Mouse (Mus musculus) gastrocnemius, adult 2 months (tissue): ENCODE data around the gene 9130008F23Rik. TPM values are rescaled to one million over a fixed set of nuclear protein-coding genes. Genes with fewer than 3 reads are reported as not detected.

ENCODE experiments used
- DNase-seq: peaks from one replicate; pipeline ENCODE4 v3.0.0; 2022
- H3K27ac ChIP-seq: fragments of 200-600 bp; 2 replicates; pipeline ENCODE4 v1.8.1; 2022; ENCODE audit warnings: mild to moderate bottlenecking
- H3K4me3 ChIP-seq: fragments of 200-600 bp; 2 replicates; pipeline ENCODE4 v1.8.1; 2022; ENCODE audit warnings: mild to moderate bottlenecking, moderate library complexity
- CTCF ChIP-seq: fragments of 200-600 bp; IDR thresholded peaks from 2 replicates; pipeline ENCODE4 v1.8.1; 2022; ENCODE audit warnings: antibody characterized with exemption, mild to moderate bottlenecking, moderate library complexity
- intact Hi-C: fragments of 180-260 bp; cut with DNase I; formaldehyde crosslinking; loops from one replicate; pipeline ENCODE4 v1.15.1; 2025
- total RNA-seq, 2 experiments: library from RNA; stranded (reverse); gene quantifications; 2 replicates each; pipeline ENCODE4 v1.2.3; 2021

The 9130008F23Rik gene
- total RNA-seq, 2 experiments from 2014 or later = 0.17 to 0.20 TPM

- H3K4me3 ChIP-seq = peak overlapping the region; percentile 73
- TF ChIP-seq CTCF = no peak
- no peak for DNase-seq
- intact Hi-C loops = no loop called here
- H3K27ac ChIP-seq = 0 out of 2 replicates have a peak overlapping the region, but pooled peaks have one; percentile 12
Measured at GRCm38 (mm10) chr17:40877741-40878140, 2.6 kb downstream of the 9130008F23Rik start.

- Histone ChIP-seq H3K27ac (no peak overlapping the region), H3K4me3 (no peak overlapping the region)
- intact Hi-C loops = no loop called here
- no peak for TF ChIP-seq CTCF
- DNase-seq = no peak
Measured at GRCm38 (mm10) chr17:40875568-40875967, 4.8 kb downstream of the 9130008F23Rik start.

- DNase-seq = no peak
- no peak overlapping the region for H3K4me3 ChIP-seq
- no peak overlapping the region for H3K27ac ChIP-seq
- TF ChIP-seq CTCF = no peak
- intact Hi-C loops = no loop called here
Measured at GRCm38 (mm10) chr17:40874701-40875100, 5.7 kb downstream of the 9130008F23Rik start.

GRCm38 (mm10) chr17:40873582-40874011, 6.8 kb downstream of the 9130008F23Rik start:
- no peak for DNase-seq
- no peak for TF ChIP-seq CTCF
- Histone ChIP-seq H3K4me3 (no peak overlapping the region), H3K27ac (no peak overlapping the region)
- intact Hi-C loops = no loop called here

GRCm38 (mm10) chr17:40872626-40873025, 7.7 kb downstream of the 9130008F23Rik start:
- no peak for TF ChIP-seq CTCF
- no peak overlapping the region for H3K4me3 ChIP-seq
- DNase-seq = no peak
- intact Hi-C loops = no loop called here
- H3K27ac ChIP-seq = no peak overlapping the region

- intact Hi-C loops = no loop called here
- no peak for DNase-seq
- TF ChIP-seq CTCF = no peak
- H3K27ac ChIP-seq = no peak overlapping the region
- no peak overlapping the region for H3K4me3 ChIP-seq
Measured at GRCm38 (mm10) chr17:40868952-40869747, 11.2 kb downstream of the 9130008F23Rik start.

GRCm38 (mm10) chr17:40855065-40855464, 25.3 kb downstream of the 9130008F23Rik start:
- DNase-seq = no peak
- Histone ChIP-seq H3K4me3 (no peak overlapping the region), H3K27ac (no peak overlapping the region)
- intact Hi-C loops = no loop called here
- no peak for TF ChIP-seq CTCF

GRCm38 (mm10) chr17:40837308-40837707, 43.1 kb downstream of the 9130008F23Rik start:
- Histone ChIP-seq H3K27ac (no peak overlapping the region), H3K4me3 (no peak overlapping the region)
- DNase-seq = no peak
- intact Hi-C loops = no loop called here
- TF ChIP-seq CTCF = peak; percentile 43

GRCm38 (mm10) chr17:40831870-40832269, 48.5 kb downstream of the 9130008F23Rik start:
- intact Hi-C loops = loop anchor here (5.0 kb wide), 1 partner anchor 65 kb away; no protein-coding TSS in a partner anchor
- DNase-seq = no peak
- TF ChIP-seq CTCF = peak; percentile 30; the same call in 1 of the 2 replicates
- Histone ChIP-seq H3K27ac (no peak overlapping the region), H3K4me3 (no peak overlapping the region)

Other genes starting within 250 kb of the 9130008F23Rik start
- not detected for gene Esp3, start 248.5 kb downstream of the 9130008F23Rik start, total RNA-seq
- gene Esp1, start 153.4 kb downstream of the 9130008F23Rik start, total RNA-seq = not detected
- gene Crisp2, start 73.6 kb downstream of the 9130008F23Rik start, total RNA-seq = not detected
- gene Rhag, start 69.4 kb downstream of the 9130008F23Rik start, total RNA-seq = not detected
- not detected for gene Glyatl3, start 33.8 kb upstream of the 9130008F23Rik start, total RNA-seq
- gene Mut, start 54.1 kb upstream of the 9130008F23Rik start, total RNA-seq = 10 to 100 TPM; 76.2 to 97.0 TPM
- 1 to 10 TPM; 3.8 to 4.4 TPM for gene Cenpq, start 54.5 kb upstream of the 9130008F23Rik start, total RNA-seq